Mouse (Mus musculus): ENCODE results near the gene Nxph1.

DNA sequence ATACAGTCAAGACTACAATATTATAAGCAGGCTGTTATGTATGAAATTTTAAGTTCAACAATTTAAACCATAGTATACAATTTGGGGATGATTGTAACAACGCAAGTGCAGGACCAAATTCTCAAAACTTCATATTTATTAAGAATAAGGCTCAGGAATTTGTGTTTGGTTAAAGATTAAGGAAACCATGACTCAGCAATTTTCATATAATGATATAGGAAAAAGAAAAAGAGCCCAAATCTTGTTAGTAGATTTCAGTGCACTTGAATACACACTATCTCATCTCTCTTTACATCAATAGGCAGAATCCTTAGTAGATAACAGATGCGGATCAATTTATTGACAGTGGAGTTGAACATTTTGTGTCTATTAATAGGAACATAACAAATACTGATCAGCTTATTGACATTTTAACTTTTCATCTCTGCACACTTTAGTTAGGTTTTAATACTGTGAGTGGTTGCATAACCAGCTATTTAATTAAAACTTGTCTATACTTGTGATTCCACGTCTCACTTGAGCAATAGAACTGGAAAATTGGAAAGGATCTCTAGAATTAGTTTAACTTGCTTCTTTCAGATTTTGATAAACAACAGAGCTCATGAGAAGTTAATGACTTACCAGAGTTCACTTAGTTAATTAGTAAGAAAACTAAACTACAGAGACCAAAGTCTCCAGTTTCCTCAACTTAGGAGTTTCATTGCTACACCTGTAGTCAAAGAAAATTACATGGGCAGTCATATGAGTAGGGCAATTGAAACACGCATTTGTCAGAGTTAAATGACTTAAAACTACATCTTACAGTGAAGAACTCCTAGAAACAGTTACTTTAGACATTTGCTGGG is 113.3 kb downstream of the Nxph1 start:
- TF ChIP-seq EP300 (IDR thresholded peaks at IDR 0.05) (no peak), CTCF (IDR thresholded peaks at IDR 0.05) (no peak)
